Mouse (Mus musculus) right cerebral cortex, adult 2 months (tissue): ENCODE data around the gene Cpsf6.

ENCODE experiments used
- DNase-seq, 2 experiments: peaks; one replicate each; pipeline ENCODE4 v3.0.0; 2021 to 2022; ENCODE audit warnings: low spot score in 2 of 2

Gene Cpsf6

GRCm38 (mm10) chr10:117385086-117385430 is 5.2 kb upstream of the Cpsf6 start:
- DNase-seq: no peak

- DNase-seq: no peak
Measured at GRCm38 (mm10) chr10:117384386-117385085, 4.7 kb upstream of the Cpsf6 start.

- DNase-seq: no peak
Measured at GRCm38 (mm10) chr10:117383941-117384340, 4.1 kb upstream of the Cpsf6 start.

GRCm38 (mm10) chr10:117382996-117383550 is 3.3 kb upstream of the Cpsf6 start:
- DNase-seq: no peak

- DNase-seq: no peak
Measured at GRCm38 (mm10) chr10:117382146-117382545, 2.3 kb upstream of the Cpsf6 start.

- no peak for DNase-seq
Measured at GRCm38 (mm10) chr10:117380721-117381570, 1.1 kb upstream of the Cpsf6 start.

- DNase-seq: no peak
Measured at GRCm38 (mm10) chr10:117379441-117379840, 374 bp downstream of the Cpsf6 start.

GRCm38 (mm10) chr10:117378642-117379041 is 1.2 kb downstream of the Cpsf6 start:
- no peak for DNase-seq

- no peak for DNase-seq
Measured at GRCm38 (mm10) chr10:117378291-117378555, 1.6 kb downstream of the Cpsf6 start.

GRCm38 (mm10) chr10:117377431-117378290 is 2.2 kb downstream of the Cpsf6 start:
- peak in 1 of 2 experiments; percentile 12 for DNase-seq

- DNase-seq: peak; percentile 92 to 94
Measured at GRCm38 (mm10) chr10:117376580-117377189, 3.1 kb downstream of the Cpsf6 start.

- peak; percentile 46 to 58 for DNase-seq
Measured at GRCm38 (mm10) chr10:117375841-117376579, 3.8 kb downstream of the Cpsf6 start.

- DNase-seq: no peak
Measured at GRCm38 (mm10) chr10:117375163-117375562, 4.7 kb downstream of the Cpsf6 start.

- peak; percentile 26 to 61 for DNase-seq
Measured at GRCm38 (mm10) chr10:117363106-117363505, 16.7 kb downstream of the Cpsf6 start.

- no peak for DNase-seq
Measured at GRCm38 (mm10) chr10:117358891-117359290, 20.9 kb downstream of the Cpsf6 start.

- no peak for DNase-seq
Measured at GRCm38 (mm10) chr10:117343000-117343399, 36.8 kb downstream of the Cpsf6 start.

- no peak for DNase-seq
Measured at GRCm38 (mm10) chr10:117342406-117342805, 37.4 kb downstream of the Cpsf6 start.

- no peak for DNase-seq
Measured at GRCm38 (mm10) chr10:117341029-117341428, 38.8 kb downstream of the Cpsf6 start.

- no peak for DNase-seq
Measured at GRCm38 (mm10) chr10:117339241-117339640, 40.6 kb downstream of the Cpsf6 start.

- DNase-seq: no peak
Measured at GRCm38 (mm10) chr10:117337946-117338345, 41.9 kb downstream of the Cpsf6 start.

GRCm38 (mm10) chr10:117335649-117336048 is 44.2 kb downstream of the Cpsf6 start:
- DNase-seq: no peak
